Mouse (Mus musculus) left cerebral cortex, adult 2 months (tissue): ENCODE results near the gene Apon. TPM values are rescaled to one million over a fixed set of nuclear protein-coding genes. Genes with fewer than 3 reads are reported as not detected.
"Not testable (repeated sequence)": the region's sequence is repeated elsewhere in the genome, so short reads cannot be mapped to it uniquely, and the experiment has no call there.

Experiments used
- DNase-seq, 2 experiments: peaks; one replicate each; pipeline ENCODE4 v3.0.0; 2021 to 2022; ENCODE audit warnings: low spot score in 2 of 2, mixed read lengths in 1 of 2; ENCODE audit errors: extremely low spot score in 1 of 2
- H3K27ac ChIP-seq: fragments of 200-600 bp; 2 replicates; pipeline ENCODE4 v1.8.1; 2022
- H3K4me3 ChIP-seq: fragments of 200-600 bp; 2 replicates; pipeline ENCODE4 v1.8.1; 2022
- CTCF ChIP-seq: fragments of 200-600 bp; IDR thresholded peaks from 2 replicates; pipeline ENCODE4 v1.8.1; 2022; ENCODE audit warnings: antibody characterized with exemption, mild to moderate bottlenecking, moderate library complexity
- intact Hi-C: fragments of 180-260 bp; cut with DNase I; formaldehyde crosslinking; loops from one replicate; pipeline ENCODE4 v1.15.1; 2025
- long read RNA-seq, 2 experiments: library from polyadenylated mRNA; stranded (forward); transcript quantifications; one replicate each; pipeline ENCODE4 v2.0.0; 2021; ENCODE audit warnings: borderline mapping rate in 2 of 2
- total RNA-seq, 2 experiments: library from RNA; stranded (reverse); gene quantifications; 2 replicates each; pipeline ENCODE4 v1.2.3; 2021

Gene Apon
- not detected for total RNA-seq
- long read RNA-seq, experiment 1 = 0 reads
- long read RNA-seq, experiment 2 = 0 reads

DNA sequence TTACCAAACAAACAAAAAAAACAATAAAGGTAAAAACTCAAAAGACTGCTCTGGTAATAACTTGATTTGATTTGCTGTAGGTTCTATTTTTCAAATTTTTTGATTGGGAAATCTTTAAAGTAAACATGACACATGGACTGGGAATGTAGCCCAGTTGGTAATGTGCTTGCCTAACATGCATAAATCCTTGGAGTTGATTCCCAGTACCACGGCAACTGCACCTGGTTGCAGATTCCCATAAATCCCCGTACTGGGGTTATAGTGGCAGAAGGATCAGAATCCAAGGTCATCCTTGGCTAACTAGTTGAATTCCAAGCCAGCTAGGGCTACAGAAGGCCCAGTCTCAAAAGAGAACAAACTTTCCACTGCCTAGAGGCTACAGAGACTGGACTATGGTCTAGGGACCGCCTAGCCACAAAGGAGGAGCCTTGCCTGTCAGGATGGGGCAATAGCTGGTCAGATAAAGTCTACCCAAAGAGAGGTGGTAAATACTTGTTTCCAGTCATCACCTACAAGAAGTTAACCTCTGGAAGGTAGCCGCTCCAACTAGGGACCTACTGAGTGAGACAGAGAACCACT lies at the start of gene Apon:
Apon (plus strand) TSS at position 420 of the 579 bp plus-strand sequence.
- no peak for TF ChIP-seq CTCF
- Histone ChIP-seq H3K27ac (no peak within 1 kb of the TSS), H3K4me3 (no peak within 1 kb of the TSS)
- DNase-seq = no peak
- intact Hi-C loops = no loop called here

DNA sequence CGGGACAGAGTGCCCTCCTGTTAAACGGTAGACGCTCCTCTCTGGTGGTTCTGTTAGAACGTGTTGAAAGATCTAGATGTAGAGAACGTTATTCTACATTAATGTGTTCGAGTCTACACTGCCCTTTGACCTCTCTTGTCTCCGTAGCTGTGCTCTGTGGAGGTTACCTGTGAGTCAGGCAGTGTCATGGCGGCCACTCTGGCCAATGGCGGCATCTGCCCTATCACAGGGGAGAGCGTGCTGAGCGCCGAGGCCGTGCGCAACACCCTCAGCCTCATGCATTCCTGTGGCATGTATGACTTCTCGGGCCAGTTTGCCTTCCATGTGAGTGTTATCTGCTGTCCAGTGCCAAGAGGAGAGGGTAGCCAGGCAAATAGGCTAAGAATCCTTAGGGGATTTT lies 49.0 kb upstream of the Apon start:
- intact Hi-C loops = no loop called here
- Histone ChIP-seq H3K4me3 (no peak overlapping the region), H3K27ac (no peak overlapping the region)
- DNase-seq = no peak
- TF ChIP-seq CTCF = no peak

GRCm38 (mm10) chr10:128208326-128208725 lies 45.6 kb upstream of the Apon start:
- Histone ChIP-seq H3K27ac (no peak overlapping the region), H3K4me3 (no peak overlapping the region)
- intact Hi-C loops = no loop called here
- TF ChIP-seq CTCF = no peak
- DNase-seq = no peak

DNA sequence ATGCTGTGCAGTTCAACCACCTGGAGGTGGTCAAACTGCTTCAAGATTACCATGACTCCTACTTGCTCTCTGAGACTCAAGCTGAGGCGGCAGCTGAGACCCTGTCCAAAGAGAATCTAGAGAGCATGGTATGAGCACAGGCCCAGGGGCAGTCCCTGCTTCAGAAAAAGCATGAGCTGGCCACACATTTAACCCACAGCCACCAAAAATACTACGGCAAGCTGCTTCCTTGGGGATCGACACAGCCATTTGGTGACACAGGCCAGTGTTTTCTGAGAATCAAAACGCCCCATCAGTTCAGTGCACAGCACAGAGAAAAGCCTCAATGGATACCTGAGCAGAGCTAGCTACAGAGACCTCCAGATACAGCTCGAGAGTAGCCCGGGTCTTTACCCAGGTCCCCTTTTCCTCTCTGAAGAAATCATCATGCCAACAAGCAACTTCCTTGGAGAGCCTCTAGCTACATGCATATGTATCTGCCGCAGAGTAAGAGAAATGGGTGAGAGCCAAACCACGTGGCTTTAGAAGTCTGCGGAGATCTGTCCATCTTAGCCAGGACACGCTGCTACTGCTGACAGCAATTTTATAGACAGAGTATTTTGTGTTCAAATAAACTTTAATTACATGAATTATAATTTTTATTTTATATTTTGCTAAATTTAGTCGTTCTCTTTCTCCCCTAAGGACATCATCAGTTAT lies 44.4 kb upstream of the Apon start:
- Histone ChIP-seq H3K27ac (no peak overlapping the region), H3K4me3 (no peak overlapping the region)
- DNase-seq = no peak
- intact Hi-C loops = no loop called here
- no peak for TF ChIP-seq CTCF

- no peak for DNase-seq
- no peak for TF ChIP-seq CTCF
- intact Hi-C loops = no loop called here
- Histone ChIP-seq H3K4me3 (no peak overlapping the region), H3K27ac (no peak overlapping the region)
Measured at GRCm38 (mm10) chr10:128210131-128210530, 43.8 kb upstream of the Apon start.

- no peak for TF ChIP-seq CTCF
- H3K4me3 ChIP-seq = peak overlapping the region; percentile 60
- intact Hi-C loops = loop anchor here (1.0 kb wide), 1 partner anchor 21 kb away; the partner anchor contains the start of gene Timeless
- peak overlapping the region; percentile 81 for H3K27ac ChIP-seq
- DNase-seq = no peak
Measured at GRCm38 (mm10) chr10:128210954-128211353, 42.9 kb upstream of the Apon start.

- peak; percentile 87 to 88 for DNase-seq
- TF ChIP-seq CTCF = peak; percentile 20; the same call in 1 of the 2 replicates
- Histone ChIP-seq H3K4me3 (peak within 1 kb of the TSS; percentile 60), H3K27ac (peak within 1 kb of the TSS; percentile 81)
- intact Hi-C loops = loop anchor here (1.0 kb wide), 1 partner anchor 21 kb away; the partner anchor contains the start of gene Timeless
Measured at GRCm38 (mm10) chr10:128211390-128212108, 42.3 kb upstream of the Apon start, which contains the start of gene Spryd4. Spryd4 (minus strand) TSS chr10:128211807.

GRCm38 (mm10) chr10:128212148-128212547 lies 41.7 kb upstream of the Apon start:
- intact Hi-C loops = no loop called here
- TF ChIP-seq CTCF = no peak
- peak overlapping the region; percentile 60 for H3K4me3 ChIP-seq
- DNase-seq = no peak
- peak overlapping the region; percentile 81 for H3K27ac ChIP-seq

DNA sequence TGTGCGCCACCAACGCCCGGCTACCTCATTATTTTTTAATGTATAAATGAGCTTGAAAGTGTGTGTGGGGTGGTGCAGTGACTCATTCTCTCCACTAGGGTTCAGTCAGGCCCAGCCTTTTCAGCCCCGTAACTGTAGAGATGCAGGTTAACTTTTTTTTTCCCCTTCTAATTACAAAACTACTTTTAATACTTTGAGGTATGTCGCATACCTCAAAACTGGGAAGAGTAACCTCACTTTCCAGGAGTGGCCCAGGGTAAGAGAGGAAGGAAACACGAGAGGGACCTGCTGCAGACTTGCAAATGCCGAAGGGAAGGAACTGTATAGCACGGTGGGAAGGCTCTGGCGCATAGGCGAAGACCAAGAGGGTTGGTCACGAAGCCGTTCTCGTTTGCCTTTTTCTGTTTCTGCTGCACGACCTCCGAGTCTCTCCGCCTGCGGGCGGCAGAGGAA lies 41.0 kb upstream of the Apon start:
- intact Hi-C loops = loop anchor here (1.0 kb wide), 1 partner anchor 71 kb away; no protein-coding TSS in a partner anchor
- peak; percentile 78 for TF ChIP-seq CTCF
- DNase-seq = peak; percentile 44 to 65
- peak overlapping the region; percentile 38 for H3K4me3 ChIP-seq
- no peak overlapping the region for H3K27ac ChIP-seq

DNA sequence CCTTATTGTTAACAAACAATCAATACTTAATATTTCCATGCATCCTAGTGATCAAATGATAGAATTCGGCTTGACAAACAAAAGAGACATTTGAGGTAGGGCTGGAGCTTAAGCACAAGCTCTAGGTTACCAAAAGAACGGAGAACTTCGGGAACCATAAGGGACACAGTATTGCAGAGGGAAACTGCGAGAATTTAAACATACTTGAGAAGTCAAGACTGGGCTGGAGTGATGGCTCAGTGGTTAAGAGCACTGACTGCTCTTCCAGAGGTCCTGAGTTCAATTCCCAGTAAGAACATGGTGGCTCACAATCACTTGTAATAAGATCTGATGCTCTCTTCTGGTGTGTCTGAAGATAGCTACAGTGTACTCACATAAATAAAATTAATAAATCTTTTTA lies 39.8 kb upstream of the Apon start:
- H3K4me3 ChIP-seq, DNase-seq, H3K27ac ChIP-seq, intact Hi-C loops: not testable (repeated sequence)

DNA sequence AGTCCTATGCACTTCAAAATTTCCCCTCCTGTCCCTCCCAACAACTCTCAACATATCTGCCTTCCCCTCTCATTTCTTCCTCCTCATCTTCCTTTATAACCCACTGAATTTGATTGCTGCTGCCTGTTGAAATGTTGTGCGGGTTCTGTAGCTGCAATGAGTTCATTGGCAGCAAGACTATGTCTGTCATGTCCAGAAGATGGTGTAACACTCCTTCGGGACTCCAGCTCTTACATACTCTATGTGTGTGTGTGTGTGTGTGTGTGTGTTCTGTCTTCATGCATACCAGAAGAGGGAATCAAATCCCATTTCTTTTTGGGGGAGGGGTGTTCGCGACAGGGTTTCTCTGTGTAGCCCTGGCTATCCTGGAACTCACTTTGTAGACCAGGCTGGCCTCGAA lies 38.9 kb upstream of the Apon start:
- TF ChIP-seq CTCF = no peak
- no peak overlapping the region for H3K27ac ChIP-seq
- no peak for DNase-seq
- H3K4me3 ChIP-seq = no peak overlapping the region
- intact Hi-C loops = no loop called here
